Mouse (Mus musculus) regulatory T cell (primary cell): ENCODE data around the gene Gnat1.

Source experiments
- in situ Hi-C: fragments of 300-600 bp; cut with MboI, MseI; formaldehyde crosslinking; loops from one replicate; pipeline ENCODE4 v1.15.1; 2025; ENCODE audit warnings: high pct_unique_total_duplicates

Gnat1 gene

DNA sequence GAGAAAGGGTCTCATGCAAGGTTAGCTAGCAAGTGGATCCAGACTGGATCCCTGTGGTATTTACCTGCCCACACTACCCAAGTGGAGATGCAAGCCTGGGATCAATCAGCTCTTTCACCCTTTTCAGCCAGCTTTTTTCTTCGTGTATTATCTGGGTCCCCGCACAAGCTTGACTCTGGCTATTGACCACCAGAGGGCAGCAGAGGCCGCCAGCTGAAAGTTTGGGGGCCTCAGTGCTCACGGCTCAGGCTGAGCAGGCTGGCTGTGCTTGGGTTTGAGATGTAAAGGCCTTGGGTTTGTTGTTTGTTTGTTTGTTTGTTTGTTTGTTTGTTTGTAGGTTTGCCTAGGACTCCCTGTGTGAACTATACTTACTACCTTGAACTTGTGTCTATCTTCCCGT lies 33.9 kb downstream of the Gnat1 start:
- in situ Hi-C loops: no loop called here

DNA sequence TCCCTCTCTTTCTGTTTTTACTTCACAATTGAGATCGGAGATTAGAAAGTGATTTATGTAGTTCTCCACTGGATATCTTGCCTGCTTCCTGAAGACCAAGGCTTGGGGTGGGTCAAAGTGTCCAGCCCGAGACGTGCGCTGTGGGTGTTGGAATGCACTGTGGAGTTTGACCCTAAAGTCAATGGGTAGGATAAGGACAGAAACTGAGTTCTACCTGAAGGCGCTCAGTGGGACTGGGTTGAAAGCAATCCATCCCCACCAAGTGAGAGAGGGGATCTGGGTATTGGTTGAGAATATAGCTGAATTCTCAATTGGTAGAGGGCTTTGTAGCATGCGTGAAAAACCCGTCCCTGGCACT lies 34.4 kb downstream of the Gnat1 start:
- in situ Hi-C loops: no loop called here

DNA sequence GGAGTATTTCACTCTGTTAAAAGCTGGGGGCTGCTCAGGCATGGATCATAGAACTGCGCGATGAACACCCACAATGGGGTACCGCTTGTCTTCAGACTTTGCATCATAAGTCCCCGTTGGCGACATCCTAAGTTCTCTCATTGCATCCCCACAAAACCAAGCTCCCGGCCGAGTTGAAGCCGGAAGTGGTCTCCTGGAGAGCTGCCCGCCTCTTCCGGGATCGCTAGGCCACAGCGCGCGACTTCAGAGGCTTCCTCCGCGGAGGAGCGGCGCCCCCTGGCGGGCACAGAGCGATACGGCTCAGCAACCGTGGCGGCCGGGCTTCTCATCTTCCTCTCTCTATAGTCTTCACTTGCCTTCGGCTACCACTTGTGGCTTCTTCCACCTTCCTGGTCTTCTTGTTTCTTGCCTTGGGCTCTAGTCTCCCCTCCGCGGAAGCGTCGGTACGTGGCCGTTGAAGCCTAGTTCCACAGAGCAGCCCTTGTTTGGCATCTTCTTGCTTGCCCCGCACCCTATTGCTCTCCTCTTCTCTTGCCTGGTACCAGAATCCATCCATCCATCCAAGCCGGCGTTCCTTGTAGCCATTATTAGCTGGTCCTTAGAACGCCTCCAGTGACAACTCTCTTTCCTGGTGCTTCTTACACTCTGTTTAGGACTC lies 34.9 kb downstream of the Gnat1 start:
- in situ Hi-C loops: loop anchor here (5.0 kb wide), 1 partner anchor 42 kb away; no protein-coding TSS in a partner anchor

DNA sequence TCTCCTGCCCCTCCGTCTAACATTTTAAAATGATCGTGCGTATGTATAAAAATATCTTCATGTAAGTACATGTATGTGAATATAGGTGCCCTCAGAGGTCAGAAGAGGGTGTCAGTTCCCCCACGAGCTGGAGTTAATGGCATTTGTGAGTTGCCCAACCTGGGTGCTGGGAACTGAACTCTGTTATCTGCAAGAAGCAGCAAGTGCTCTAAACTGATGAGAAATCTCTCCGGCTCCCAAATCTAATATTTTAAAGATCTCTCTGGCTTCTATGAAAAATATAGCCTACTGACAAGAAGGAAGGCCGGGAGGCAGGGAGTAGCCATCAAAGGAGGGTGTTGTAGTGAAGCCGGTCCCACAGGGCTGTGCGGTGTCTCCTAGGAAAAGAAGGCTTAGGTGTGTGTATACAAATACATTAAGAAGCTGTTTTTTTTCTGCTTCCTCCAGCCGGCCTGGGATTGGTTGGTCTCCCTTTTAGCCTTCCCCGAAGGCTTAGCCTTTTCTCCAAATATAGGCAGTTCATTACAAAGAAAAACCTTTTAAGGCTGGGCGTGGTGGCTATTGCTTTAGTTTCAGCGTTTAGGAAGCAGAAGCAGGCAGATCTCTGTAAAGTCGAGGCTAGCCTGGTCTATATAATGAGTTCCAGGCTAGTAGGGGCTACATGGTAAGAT lies 35.8 kb downstream of the Gnat1 start:
- in situ Hi-C loops: loop anchor here (5.0 kb wide), 1 partner anchor 41 kb away; no protein-coding TSS in a partner anchor

DNA sequence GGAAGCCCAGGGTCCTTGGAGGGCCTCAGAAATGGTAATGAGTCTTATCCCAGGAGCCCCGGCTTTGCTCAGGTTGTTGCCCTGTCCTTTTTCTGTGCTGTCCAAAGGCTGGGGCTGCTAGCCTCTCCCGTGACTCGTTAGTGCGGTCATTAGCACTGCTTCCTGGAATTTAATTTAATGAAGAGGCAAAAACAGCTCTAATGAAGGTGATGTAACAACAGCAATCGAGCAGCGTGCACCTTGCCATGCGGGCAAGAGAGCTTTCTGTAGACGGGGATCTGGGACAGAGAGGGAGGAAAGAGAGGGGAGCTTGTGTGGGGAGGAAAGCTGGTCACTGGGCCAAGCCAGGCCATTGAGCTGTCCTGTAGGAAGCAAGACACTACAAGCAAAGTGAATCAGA lies 37.8 kb downstream of the Gnat1 start:
- in situ Hi-C loops: loop anchor here (5.0 kb wide), 1 partner anchor 39 kb away; no protein-coding TSS in a partner anchor

DNA sequence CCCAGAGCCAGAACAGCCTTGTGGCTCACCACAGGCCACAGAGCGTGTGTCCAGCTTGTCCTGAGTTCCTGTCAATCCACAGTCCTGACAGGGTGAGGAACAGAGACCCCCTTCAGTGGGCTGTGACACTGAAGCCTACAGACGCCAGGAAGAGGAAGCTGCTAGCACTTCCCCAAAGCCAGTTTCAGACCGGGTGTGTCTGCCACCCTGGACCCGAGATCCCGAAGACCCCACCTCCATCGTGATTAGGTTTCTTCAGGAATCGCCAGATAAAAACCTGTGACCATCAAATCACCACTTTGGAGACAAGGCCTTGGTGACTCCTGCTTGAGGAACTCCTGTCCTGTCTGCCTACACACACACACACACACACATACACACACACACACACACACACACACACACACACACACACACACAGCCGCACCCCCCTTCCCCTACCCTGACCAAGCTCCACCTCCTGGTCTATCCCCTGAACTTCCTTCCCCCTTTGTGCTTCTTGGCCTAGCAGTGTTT lies 39.2 kb downstream of the Gnat1 start:
- in situ Hi-C loops: loop anchor here (5.0 kb wide), 1 partner anchor 38 kb away; no protein-coding TSS in a partner anchor

DNA sequence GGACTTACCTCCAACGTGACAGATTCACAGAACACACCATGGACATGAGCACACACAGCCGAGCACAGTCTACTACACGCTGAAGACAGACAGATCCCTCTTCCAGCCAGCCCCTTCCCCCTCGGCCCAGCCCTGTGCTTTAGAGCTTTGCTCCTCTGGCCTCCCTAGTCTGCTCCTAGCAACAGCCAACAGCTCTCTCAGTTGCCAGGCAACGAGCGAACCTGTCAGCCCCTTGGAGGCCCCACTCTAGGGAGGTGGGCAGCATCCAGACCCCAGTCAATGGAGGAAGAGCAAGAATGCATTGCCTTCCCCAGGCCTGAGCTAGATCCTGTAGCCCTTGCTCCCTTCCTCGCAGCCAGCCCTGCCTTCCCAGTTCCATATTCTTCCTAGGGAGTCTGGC lies 42.4 kb downstream of the Gnat1 start:
- in situ Hi-C loops: no loop called here

DNA sequence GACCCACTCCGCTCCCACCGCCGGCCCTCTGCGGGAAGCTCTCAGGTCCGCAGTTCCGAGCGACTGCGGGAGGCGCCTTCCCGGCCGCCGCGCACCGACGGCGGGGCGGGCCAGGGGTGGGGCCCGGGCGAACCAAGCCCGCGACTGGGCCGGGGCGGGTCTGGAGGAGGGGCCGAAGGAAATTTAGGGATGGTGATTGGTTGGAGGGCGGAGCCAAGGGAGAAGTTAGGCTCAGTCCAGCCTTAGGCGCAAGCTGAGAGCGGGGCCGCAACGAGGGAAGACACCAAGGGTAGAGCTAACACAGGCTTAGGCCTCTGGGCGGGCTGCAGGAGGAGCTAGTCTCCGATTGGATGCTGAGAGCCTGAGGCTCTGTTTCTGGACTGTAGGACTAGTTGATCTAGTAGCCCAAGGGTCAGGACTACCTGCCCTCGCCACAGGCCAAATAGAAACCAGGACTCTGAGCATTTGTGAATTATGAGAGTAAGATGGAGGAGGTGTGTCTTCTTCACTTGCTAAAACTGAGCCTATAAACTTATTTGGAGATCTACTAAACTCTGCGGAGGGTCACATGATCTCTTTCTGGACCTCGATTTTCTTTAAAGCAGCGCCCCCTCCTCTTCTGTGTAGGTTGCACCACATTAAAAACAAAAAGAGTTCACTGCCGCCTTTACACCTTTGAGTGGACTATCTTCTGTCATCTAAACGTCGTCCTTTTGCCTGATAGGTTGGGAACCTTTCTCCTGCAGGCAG lies 44.1 kb downstream of the Gnat1 start, which contains the start of gene Gnai2:
TSS of gene Gnai2 (minus strand) at position 89 of the 750 bp plus-strand sequence.
- in situ Hi-C loops: no loop called here

DNA sequence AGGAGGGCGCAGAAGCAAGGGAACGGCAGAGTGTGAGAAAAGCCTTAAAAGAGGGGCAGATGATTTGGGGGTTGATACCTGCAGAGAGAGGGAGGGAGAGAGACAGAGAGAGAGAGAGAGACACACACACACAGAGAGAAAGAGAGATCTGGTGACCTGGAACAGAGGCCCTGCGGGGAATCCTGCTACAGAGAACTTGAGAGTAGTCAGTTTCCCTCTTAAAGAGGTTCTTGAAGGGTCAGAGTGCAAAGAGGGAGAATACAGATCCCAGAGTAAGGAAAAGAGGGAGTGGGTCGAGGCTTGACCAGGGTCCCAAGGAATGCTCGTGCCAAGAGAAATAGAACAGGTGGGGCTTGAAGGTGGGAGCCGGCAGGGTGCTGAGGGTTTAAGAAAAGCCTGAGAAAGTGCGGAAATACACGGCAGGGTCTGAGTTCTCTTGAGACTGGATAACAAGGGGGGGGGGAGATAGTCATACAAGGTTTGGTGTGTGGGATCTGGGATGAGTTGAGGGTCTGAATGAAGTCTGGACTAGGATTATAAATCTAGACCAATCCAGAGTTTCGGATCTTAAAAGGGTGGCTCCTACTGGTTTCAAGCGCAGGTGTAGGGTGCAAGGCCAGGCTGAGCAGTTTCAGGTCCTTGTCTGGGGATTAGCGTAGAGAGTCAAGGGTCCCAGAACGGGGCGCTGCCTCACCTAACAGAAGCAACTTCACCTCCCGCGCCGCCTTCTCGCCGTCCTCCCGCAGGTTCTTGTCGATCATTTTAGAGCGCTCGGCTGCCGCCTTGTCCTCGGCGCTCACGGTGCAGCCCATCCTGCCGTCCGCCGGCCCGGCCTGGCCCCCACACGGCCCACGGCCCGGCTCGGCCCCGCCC lies 44.9 kb downstream of the Gnat1 start:
- in situ Hi-C loops: no loop called here

DNA sequence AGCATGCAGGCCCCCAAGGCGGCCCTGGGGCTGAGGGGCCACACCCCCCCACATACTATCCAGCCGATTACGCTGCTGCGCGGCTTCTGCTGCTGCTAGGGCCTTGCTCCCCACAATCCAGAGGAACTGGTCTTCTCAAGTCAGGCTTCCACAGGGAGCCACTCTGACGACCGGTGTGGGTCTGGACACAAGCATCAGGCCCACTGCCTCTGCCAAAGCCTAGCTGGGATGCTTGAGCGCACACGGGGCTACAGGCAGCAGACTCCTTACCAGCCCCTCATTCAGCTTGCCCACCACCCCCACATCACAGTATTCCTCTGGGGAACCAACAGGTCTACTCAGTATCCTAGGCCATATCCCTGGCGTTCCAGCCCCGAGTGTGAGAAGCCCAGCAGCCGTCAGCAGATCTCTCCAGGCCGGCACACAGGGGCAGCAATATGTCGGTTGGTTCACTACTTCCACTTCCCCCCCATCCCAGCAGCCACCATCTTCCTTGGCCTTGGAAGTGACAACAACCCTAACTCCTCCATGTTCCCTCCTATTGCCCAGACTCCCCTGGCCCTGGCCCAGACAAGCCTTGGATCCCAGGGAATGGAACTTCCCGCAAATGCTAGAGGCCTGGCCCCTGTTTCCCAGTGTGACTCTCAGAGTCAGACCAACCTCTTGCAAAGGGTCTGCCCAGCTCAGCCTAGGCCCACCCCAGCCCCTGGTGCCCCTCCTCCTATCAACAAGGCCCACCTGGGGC lies 45.7 kb downstream of the Gnat1 start:
- in situ Hi-C loops: no loop called here

DNA sequence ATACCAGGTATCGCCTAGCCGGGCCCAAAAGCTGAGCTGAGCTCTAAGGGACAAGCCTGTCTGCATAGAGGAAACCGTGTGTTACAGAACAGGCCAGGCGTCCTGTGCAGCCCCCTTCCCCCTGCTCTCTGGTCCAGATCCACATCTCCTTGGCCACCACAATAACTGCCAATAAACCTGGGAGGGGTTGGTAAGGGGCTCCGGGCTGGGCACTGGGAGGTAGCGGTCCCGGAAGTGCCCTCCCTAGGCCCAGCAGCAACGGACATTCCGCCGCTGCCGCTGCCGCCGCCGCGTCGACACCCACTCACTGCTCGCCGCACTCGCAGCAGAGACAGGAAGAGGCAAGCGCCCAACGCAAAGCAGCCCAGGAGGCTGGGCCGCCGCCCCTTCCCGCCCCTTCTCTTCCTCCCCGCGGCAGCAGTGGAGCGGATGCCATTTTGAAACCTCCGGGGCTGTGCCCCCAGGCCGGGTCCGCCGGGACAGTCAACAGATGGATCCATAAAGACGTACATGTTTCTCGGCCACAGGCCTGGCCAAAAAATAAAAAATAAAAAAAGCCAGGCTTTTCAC lies 46.3 kb downstream of the Gnat1 start:
- in situ Hi-C loops: no loop called here

DNA sequence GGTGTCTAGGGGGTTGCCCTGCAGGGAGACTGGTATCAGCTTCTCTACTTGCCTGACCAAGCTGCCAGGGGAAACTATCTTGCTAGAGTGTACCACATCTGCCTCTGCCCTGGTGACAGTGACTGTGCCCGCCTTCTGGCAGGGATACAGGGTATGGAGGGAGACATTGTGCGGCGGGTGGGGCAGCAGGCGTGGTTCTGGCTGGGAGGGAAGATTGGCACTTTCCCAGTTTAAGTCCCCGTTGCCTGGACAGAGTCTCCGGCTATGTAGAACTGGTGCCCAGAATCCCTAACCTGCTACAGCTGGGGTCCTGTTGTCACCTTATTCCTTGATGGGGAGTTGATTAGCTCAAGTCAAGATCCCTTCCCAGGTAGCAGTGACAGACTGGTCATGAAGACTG lies 47.0 kb downstream of the Gnat1 start:
- in situ Hi-C loops: no loop called here

DNA sequence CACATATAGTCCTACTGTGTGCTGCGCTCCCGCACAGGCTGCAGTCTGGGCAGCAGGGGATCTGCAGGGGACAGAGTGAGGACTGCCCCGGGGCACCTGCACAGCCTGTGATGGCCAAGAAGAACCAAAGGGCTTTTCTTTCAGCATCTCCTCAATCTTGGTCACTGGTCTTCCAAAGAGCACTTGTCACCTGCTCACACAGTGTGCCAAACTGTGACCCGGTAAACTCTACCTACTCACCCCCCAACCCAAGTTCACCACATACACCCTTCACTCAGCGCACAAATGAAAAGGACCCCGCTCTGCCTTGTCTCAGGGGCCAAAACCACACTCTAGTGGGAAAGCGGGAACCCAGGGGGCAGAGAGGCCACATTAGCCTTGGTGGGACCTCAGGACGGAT lies 47.7 kb downstream of the Gnat1 start:
- in situ Hi-C loops: no loop called here

DNA sequence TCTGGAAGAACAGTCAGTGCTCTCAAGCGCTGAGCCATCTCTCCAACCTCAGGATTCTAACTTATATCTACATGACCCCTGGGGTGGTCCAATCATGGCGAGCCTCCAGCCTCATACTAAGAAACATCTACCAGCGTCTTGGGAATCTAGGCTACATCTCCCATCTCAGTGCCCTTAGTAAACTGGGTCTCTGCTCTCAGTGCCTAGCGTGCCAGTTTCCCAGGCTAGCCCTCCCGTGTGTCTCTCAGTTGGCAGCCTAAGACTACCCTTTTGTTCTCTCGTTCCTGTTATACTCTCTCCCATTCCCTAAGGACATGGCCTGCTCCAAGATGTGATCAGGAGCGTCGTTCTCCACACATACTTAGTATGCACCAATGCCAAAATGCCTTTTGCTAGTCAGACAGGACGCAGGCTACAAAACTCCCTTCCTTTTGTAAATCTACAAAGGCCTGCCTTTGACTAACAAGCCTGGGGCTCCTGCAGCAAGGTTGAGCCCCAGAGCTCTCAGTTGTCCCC lies 48.1 kb downstream of the Gnat1 start:
- in situ Hi-C loops: no loop called here

DNA sequence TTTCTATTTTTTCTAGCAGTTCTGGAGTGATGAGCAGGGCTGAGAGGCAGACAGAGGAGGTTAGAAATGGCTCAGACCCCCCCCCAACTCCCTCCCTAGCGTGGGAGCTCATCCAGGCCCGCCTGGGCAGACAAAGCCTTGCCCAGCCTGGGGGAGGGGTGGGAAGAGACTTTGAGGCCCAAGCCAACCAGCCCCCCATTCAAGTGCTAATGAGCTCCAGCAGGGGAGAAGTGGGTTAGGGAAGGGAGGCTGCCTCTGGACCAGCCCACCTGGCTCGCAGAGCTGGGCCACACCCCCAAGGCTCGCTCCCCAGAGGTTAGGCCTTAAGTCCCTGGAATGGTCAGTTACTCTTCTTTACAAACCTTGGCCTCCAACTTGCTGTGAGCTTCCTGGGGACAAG lies 48.9 kb downstream of the Gnat1 start:
- in situ Hi-C loops: no loop called here

DNA sequence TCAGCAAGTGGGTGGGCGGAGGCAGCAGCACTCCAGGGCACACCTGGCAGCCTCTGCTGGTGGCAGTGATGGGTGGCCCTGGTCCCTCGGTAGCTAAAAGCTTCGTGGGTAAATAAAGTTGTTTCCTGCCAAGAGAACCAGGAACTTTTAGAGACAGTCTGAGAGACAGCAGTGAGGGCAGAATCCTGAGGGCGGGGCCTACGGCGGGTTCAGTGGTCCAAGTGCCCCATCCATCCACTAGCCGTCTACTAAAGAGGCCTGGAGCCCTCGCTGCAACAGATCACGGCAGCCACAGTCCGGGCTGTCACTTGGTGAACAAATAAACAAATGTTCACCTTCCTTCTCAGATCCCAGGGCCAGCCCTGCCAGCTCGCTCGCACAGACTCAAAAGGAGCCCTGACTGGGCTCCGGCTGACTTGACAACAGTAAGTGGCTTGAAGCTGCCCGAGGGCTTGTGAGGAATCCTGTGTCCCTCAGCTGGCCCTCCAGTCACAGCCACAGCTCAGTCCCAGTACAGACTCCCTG lies 49.5 kb downstream of the Gnat1 start:
- in situ Hi-C loops: no loop called here

DNA sequence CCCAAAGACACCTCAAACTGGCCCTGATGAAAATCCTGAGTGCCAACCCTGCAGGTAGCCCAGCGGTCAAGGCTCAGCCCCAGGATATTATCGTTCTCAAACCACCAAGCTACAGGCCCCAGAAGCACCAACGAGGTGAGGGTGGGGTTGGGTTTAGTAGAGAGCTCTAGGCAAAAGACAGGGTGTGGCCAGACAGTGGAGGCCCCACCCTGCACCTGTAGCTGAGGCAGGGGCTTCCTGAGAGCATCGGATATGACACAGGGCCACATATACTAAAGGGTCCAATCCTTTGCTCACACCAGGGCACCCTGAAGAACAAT lies 50.1 kb downstream of the Gnat1 start:
- in situ Hi-C loops: no loop called here

DNA sequence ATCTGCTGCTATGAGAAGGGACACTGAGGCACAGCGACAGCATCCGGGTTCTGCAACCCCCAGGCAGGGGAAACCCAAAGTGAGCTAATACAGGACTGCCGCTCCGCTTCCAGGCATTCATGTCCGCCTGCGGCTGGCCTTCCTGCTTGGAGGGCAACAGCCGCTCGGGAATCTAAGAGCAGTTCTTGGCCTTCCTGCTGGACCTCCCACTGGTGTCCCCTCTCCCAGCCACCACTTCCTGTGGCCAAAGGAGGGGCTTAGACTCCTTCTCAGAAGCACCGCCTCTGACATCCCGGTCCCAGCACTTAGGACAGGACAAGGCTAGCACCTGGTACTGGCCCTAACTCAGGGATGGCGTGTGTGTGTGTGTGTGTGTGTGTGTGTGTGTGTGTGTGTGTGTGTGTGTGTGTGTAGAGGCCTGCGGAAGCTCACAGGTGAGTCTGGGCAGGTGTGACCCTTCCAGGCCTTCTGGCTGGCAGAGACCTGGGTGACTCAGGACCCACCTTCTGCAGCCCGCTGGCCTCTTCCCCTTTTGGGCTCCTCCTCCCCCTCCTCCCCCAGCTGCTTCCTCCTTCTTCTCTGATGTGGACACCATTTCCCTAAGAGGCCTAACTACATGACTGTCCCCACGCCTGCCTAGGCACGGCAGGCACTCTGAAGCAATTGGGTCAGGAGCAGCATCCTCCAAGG lies 50.6 kb downstream of the Gnat1 start:
- in situ Hi-C loops: no loop called here
